Mouse (Mus musculus) liver, embryonic 11.5 days (tissue): ENCODE results near the gene Runx1. TPM values are rescaled to one million over a fixed set of nuclear protein-coding genes. Genes with fewer than 3 reads are reported as not detected.

Source experiments
- ATAC-seq: fragments of 200-750 bp; cut with Nextera tagmentation; replicated peaks from 2 replicates; pipeline ENCODE4 v1.8.0; 2017; ENCODE audit warnings: moderate number of reproducible peaks, mild to moderate bottlenecking, moderate TSS enrichment, moderate library complexity; ENCODE audit not compliant: low FRiP score
- DNase-seq: peaks from one replicate; pipeline ENCODE4 v3.0.0-alpha.2; 2017; ENCODE audit warnings: low spot score
- H3K27ac ChIP-seq: fragments of 300-500 bp; sonication (generic); 2 replicates; pipeline ENCODE4 v1.5.1; 2014; ENCODE audit warnings: mild to moderate bottlenecking, low read depth, low read length, control low read depth
- H3K27me3 ChIP-seq: fragments of 300-500 bp; sonication (generic); replicated peaks from 2 replicates; pipeline ENCODE4 v1.6.1; 2014; ENCODE audit warnings: low read length, mixed read lengths; ENCODE audit not compliant: control insufficient read depth, insufficient read depth
- H3K36me3 ChIP-seq: fragments of 300-500 bp; sonication (generic); 2 replicates; pipeline ENCODE4 v1.6.1; 2014; ENCODE audit warnings: mild to moderate bottlenecking, low read length, moderate library complexity, mixed read lengths; ENCODE audit not compliant: control insufficient read depth, insufficient read depth
- H3K4me1 ChIP-seq: fragments of 300-500 bp; sonication (generic); replicated peaks from 2 replicates; pipeline ENCODE4 v1.6.1; 2014; ENCODE audit warnings: low read length, mixed read lengths; ENCODE audit not compliant: control insufficient read depth, insufficient read depth
- H3K4me2 ChIP-seq: fragments of 300-500 bp; sonication (generic); 2 replicates; pipeline ENCODE4 v1.6.1; 2014; ENCODE audit warnings: mild to moderate bottlenecking, control low read depth, moderate library complexity
- H3K4me3 ChIP-seq: fragments of 300-500 bp; sonication (generic); 2 replicates; pipeline ENCODE4 v1.5.1; 2014; ENCODE audit warnings: low read depth, low read length, control low read depth
- H3K9ac ChIP-seq: fragments of 300-500 bp; sonication (generic); 2 replicates; pipeline ENCODE4 v1.6.1; 2014; ENCODE audit warnings: low read depth, low read length, control low read depth
- H3K9me3 ChIP-seq: fragments of 300-500 bp; sonication (generic); 2 replicates; pipeline ENCODE4 v1.6.1; 2016; ENCODE audit warnings: low read length, inconsistent platforms, mixed read lengths; ENCODE audit not compliant: control insufficient read depth
- WGBS: fragments of 180-500 bp; shearing (Covaris S2); extraction: QIAGEN DNeasy Blood & Tissue Kit; methylation state at CpG from one replicate; pipeline ENCODE4 v1.1.7; 2014; 5-methylcytosine and 5-hydroxymethylcytosine counted together
- polyA plus RNA-seq: library from polyadenylated mRNA; unstranded; fragments of >200 nt; fragmentation: Nextera tagmentation; extraction: Ambion mirVana; gene quantifications from 2 replicates; pipeline ENCODE4 v1.2.1, GENCODE M21; 2014

The Runx1 gene
- polyA plus RNA-seq, 1 experiment from 2014 or later, result 23.4 TPM

DNA sequence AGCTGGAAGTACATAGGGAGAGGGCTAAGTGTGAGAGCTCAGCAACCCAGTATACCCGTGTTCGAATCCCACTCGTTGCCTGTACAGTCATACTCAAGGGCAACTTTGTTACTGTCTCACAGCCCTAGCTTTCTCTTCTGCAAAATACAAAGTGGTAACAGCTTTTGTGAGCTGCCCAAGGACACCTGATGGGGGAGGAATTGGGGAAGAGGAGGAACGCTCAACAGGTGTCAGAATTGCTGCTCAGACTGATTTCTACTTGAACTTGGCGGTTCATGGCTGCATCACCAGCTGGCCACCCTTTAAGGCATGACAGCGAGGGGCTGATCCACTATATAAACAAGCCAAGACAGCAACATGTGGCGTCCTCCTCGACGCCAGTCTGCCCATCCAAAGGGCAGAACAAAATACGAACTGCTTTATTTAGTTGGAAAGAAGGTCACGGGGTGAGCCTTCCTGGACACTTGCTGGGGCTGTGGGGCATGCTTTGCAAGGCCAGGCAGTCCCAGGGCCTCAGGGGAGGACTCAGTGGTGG lies 151.0 kb downstream of the Runx1 start:
- H3K27me3 ChIP-seq, result no peaks in the 10 kb centered on the region
- no peaks in the 10 kb centered on the region for H3K9me3 ChIP-seq
- no peak for ATAC-seq
- no peaks in the 10 kb centered on the region for H3K36me3 ChIP-seq
- no peak overlapping the region for H3K4me2 ChIP-seq
- no peaks in the 10 kb centered on the region for H3K4me1 ChIP-seq
- H3K4me3 ChIP-seq, result no peak overlapping the region
- no peak for DNase-seq
- H3K27ac ChIP-seq, result no peak overlapping the region
- no peak overlapping the region for H3K9ac ChIP-seq
- WGBS, result 83% methylated on average over 11 of the region's 11 CpGs

DNA sequence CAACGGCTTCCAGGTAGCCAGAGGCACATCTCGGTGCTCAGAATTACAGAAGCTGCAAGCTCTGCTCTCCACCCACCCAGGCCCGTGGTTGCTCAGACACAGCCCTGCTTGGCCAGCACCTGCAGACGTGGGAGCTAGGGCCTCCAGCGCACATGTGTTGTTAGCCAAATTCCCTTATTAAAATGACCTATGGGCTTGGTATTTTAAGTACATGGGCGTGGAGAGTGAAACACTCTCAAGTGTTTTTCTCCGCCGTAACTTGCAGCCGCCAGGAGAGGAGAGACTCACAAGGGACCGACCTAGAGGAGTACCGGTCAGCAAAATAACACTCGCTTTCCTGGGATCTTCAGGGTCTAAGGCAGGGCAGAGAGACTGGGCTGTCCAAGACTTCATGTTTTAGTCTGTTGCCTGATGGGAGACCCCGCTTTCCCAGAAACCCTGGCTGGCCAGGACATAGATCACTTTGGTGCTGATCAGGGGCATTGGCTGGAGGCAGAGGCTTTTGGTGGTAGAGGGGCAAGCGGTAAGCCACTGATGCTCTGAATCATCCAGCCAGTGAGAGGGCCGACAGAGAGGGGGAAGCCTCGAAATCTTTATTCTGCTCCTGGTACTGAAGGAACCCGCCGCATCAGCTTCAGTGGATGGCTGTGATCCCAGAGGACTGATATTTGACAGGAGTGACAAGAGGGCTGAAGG lies 151.7 kb downstream of the Runx1 start:
- no peaks in the 10 kb centered on the region for H3K27me3 ChIP-seq
- WGBS, result 86% methylated on average over 18 of the region's 18 CpGs
- H3K4me2 ChIP-seq, result no peak overlapping the region
- H3K9ac ChIP-seq, result no peak overlapping the region
- no peak for DNase-seq
- no peak overlapping the region for H3K4me3 ChIP-seq
- no peaks in the 10 kb centered on the region for H3K36me3 ChIP-seq
- no peaks in the 10 kb centered on the region for H3K9me3 ChIP-seq
- H3K27ac ChIP-seq, result no peak overlapping the region
- no peak for ATAC-seq
- no peaks in the 10 kb centered on the region for H3K4me1 ChIP-seq

GRCm38 (mm10) chr16:92668807-92669206 lies 157.1 kb downstream of the Runx1 start:
- H3K4me1 ChIP-seq, result no peaks in the 10 kb centered on the region
- no peak overlapping the region for H3K27ac ChIP-seq
- no peak overlapping the region for H3K4me3 ChIP-seq
- no peaks in the 10 kb centered on the region for H3K27me3 ChIP-seq
- DNase-seq (no peak), ATAC-seq (no peak)
- no peak overlapping the region for H3K4me2 ChIP-seq
- peaks cover 7% of the 10 kb centered on the region for H3K36me3 ChIP-seq
- no peaks in the 10 kb centered on the region for H3K9me3 ChIP-seq
- H3K9ac ChIP-seq, result no peak overlapping the region

GRCm38 (mm10) chr16:92661757-92662156 lies 164.2 kb downstream of the Runx1 start:
- WGBS, result 50% methylated on average over 7 of the region's 7 CpGs
- H3K27me3 ChIP-seq, result no peaks in the 10 kb centered on the region
- DNase-seq (no peak), ATAC-seq (no peak)
- H3K4me1 ChIP-seq, result peaks cover 5% of the 10 kb centered on the region
- no peak overlapping the region for H3K9ac ChIP-seq
- no peak overlapping the region for H3K4me2 ChIP-seq
- H3K36me3 ChIP-seq, result no peaks in the 10 kb centered on the region; the same call in 1 of the 2 replicates
- H3K4me3 ChIP-seq, result no peak overlapping the region
- no peak overlapping the region for H3K27ac ChIP-seq
- H3K9me3 ChIP-seq, result no peaks in the 10 kb centered on the region

DNA sequence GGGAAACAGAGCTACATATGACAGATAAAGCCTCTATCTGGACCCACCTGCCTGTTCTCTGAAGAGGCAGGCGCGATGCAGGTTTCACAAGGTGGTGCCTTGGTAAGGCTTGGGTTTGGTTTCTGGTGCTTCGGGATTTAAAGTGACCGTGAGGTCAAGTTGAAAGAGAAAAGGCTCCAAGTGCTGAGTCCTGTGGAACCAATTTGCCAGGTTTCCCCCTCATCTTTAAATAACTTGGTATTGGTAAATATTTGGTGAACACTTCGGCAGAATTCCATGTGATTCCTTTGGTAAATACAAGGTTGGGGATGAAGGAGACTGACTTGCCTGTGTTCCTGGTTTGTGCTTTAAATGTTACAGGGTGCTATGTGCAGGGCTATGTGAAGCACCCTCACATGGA lies 169.2 kb downstream of the Runx1 start:
- peaks cover 3% of the 10 kb centered on the region for H3K4me1 ChIP-seq
- 87% methylated on average over 5 of the region's 5 CpGs for WGBS

DNA sequence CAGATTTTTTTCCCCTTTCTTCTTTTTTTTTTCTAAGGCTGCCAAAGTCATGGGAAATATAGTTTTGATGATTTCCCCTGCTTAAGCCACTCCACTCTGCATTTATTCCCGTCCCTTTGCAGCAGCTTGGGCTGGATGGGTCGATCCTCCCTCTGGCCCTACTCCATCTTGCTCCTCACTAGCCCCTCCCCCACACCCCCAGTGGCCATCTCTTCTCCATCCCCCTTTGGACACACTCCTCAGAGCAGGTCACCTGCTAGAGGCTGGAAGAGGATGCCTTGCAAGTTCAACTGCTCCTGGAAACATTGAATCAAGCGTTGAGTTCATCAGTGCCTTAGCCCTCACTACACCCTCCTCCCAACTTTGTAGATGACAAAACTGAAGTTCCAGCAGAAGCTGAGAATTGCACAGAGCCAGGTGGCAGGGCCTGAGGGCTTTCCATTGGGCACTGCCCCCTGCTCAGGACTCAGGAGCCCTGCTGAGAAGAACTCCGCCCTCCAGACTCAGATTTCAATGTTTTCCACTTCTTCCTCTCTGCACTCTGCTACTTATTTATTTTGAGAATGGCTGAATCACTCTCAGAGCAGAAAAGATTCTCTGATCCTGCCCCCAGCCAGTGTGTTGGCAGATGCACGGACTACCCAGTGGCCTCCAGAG lies 171.5 kb downstream of the Runx1 start:
- Histone ChIP-seq H3K4me1 (no peaks in the 10 kb centered on the region; the same call in 1 of the 2 replicates), H3K4me3 (no peak overlapping the region), H3K9me3 (no peaks in the 10 kb centered on the region), H3K27ac (no peak overlapping the region), H3K27me3 (no peaks in the 10 kb centered on the region), H3K9ac (no peak overlapping the region), H3K4me2 (no peak overlapping the region), H3K36me3 (no peaks in the 10 kb centered on the region)
- ATAC-seq, result no peak
- WGBS, result 66% methylated on average over 5 of the region's 5 CpGs
- DNase-seq, result no peak

More for the DNA sequence above, 169.2 kb downstream of the Runx1 start:
- no peak overlapping the region for H3K27ac ChIP-seq
- no peak overlapping the region for H3K4me3 ChIP-seq
- no peak overlapping the region for H3K9ac ChIP-seq
- no peak for DNase-seq
- no peak overlapping the region for H3K4me2 ChIP-seq
- ATAC-seq, result no peak
- H3K27me3 ChIP-seq, result no peaks in the 10 kb centered on the region
- no peaks in the 10 kb centered on the region for H3K36me3 ChIP-seq
- H3K9me3 ChIP-seq, result no peaks in the 10 kb centered on the region

- WGBS, result 65% methylated on average over 5 of the region's 5 CpGs
Observed at GRCm38 (mm10) chr16:92653816-92654215, 172.1 kb downstream of the Runx1 start.

DNA sequence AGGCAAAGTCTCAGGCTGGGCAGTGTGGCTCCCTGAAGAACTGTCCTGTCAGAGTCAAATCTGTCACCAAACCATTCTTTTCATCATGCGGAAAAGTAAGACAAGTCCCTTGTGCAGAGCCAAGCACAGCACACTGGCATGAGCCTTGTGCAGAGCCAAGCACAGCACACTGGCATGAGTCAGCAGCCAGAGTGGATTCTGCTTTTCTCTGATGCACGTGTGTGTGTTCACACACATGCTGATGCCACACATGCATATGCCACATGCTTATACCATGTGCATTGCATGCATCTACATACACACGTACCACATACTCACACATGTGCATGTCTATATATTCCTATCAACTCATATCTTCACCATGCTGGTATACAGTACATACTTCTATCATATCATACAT lies 174.7 kb downstream of the Runx1 start:
- H3K9me3 ChIP-seq, result no peaks in the 10 kb centered on the region
- WGBS, result 94% methylated on average over 3 of the region's 3 CpGs
- no peak overlapping the region for H3K4me3 ChIP-seq
- no peaks in the 10 kb centered on the region for H3K36me3 ChIP-seq
- H3K9ac ChIP-seq, result no peak overlapping the region
- H3K27me3 ChIP-seq, result no peaks in the 10 kb centered on the region
- H3K4me1 ChIP-seq, result no peaks in the 10 kb centered on the region; the same call in 1 of the 2 replicates
- H3K4me2 ChIP-seq, result no peak overlapping the region
- H3K27ac ChIP-seq, result no peak overlapping the region
- DNase-seq (no peak), ATAC-seq (no peak)

More at GRCm38 (mm10) chr16:92653816-92654215, 172.1 kb downstream of the Runx1 start:
- Histone ChIP-seq H3K36me3 (no peaks in the 10 kb centered on the region), H3K9ac (no peak overlapping the region), H3K27ac (no peak overlapping the region), H3K9me3 (no peaks in the 10 kb centered on the region), H3K4me1 (no peaks in the 10 kb centered on the region; the same call in 1 of the 2 replicates), H3K27me3 (no peaks in the 10 kb centered on the region), H3K4me3 (no peak overlapping the region), H3K4me2 (no peak overlapping the region)
- ATAC-seq (no peak), DNase-seq (no peak)
